Mouse (Mus musculus) lung, adult 2 months (tissue): ENCODE results near the gene Zfp536.

ENCODE experiments used
- CTCF ChIP-seq: fragments of 200-500 bp; IDR thresholded peaks from 2 replicates; pipeline ENCODE4 v1.5.1; 2011; ENCODE audit warnings: mild to moderate bottlenecking, low read length, control low read depth; ENCODE audit not compliant: insufficient read depth
- POLR2A ChIP-seq: fragments of 200-500 bp; IDR thresholded peaks from 2 replicates; pipeline ENCODE4 v1.6.1; 2011; ENCODE audit warnings: low read depth, mild to moderate bottlenecking, control low read depth, low read length, borderline replicate concordance; ENCODE audit errors: extremely low read depth

GRCm38 (mm10) chr7:37769004-37769403, 4.4 kb downstream of the Zfp536 start:
- TF ChIP-seq CTCF, result no peak
- TF ChIP-seq POLR2A, result no peak
